Mouse (Mus musculus) embryonic facial prominence, embryonic 13.5 days (tissue): Measurements from ENCODE around the gene Fitm2. TPM values are rescaled to one million over a fixed set of nuclear protein-coding genes. Genes with fewer than 3 reads are reported as not detected.

Experiments
- ATAC-seq: fragments of 200-750 bp; cut with Nextera tagmentation; 2 replicates; pipeline ENCODE4 v1.8.0; 2017; ENCODE audit warnings: low read depth; ENCODE audit not compliant: insufficient number of reproducible peaks, insufficient read depth, low FRiP score, low TSS enrichment
- H3K27ac ChIP-seq: fragments of 300-500 bp; sonication (generic); 2 replicates; pipeline ENCODE4 v1.5.1; 2015; ENCODE audit warnings: moderate library complexity, mild to moderate bottlenecking, inconsistent platforms
- H3K27me3 ChIP-seq: fragments of 300-500 bp; sonication (generic); 2 replicates; pipeline ENCODE4 v1.6.1; 2015; ENCODE audit warnings: mild to moderate bottlenecking, inconsistent platforms
- H3K36me3 ChIP-seq: fragments of 300-500 bp; sonication (generic); 2 replicates; pipeline ENCODE4 v1.6.1; 2015; ENCODE audit warnings: mild to moderate bottlenecking, inconsistent platforms
- H3K4me1 ChIP-seq: fragments of 300-500 bp; sonication (generic); 2 replicates; pipeline ENCODE4 v1.6.1; 2015; ENCODE audit warnings: inconsistent platforms
- H3K4me2 ChIP-seq: fragments of 300-500 bp; sonication (generic); 2 replicates; pipeline ENCODE4 v1.6.1; 2015; ENCODE audit warnings: moderate library complexity, mild to moderate bottlenecking, inconsistent platforms
- H3K4me3 ChIP-seq: fragments of 300-500 bp; sonication (generic); 2 replicates; pipeline ENCODE4 v1.5.1; 2015; ENCODE audit warnings: mild to moderate bottlenecking, inconsistent platforms
- H3K9ac ChIP-seq: fragments of 300-500 bp; sonication (generic); 2 replicates; pipeline ENCODE4 v1.6.1; 2015; ENCODE audit warnings: mild to moderate bottlenecking, inconsistent platforms
- H3K9me3 ChIP-seq: fragments of 300-500 bp; sonication (generic); 2 replicates; pipeline ENCODE4 v1.6.1; 2016; ENCODE audit warnings: inconsistent platforms
- WGBS: fragments of 180-500 bp; shearing (Covaris S2); methylation state at CpG from one replicate; pipeline ENCODE4 v1.1.7; 2015; ENCODE audit warnings: mixed read lengths; 5-methylcytosine and 5-hydroxymethylcytosine counted together
- polyA plus RNA-seq: library from polyadenylated mRNA; unstranded; fragments of >200 nt; fragmentation: Nextera tagmentation; extraction: Ambion mirVana; gene quantifications from 2 replicates; pipeline ENCODE4 v1.2.1, GENCODE M21; 2015

Gene Fitm2
- polyA plus RNA-seq, 1 experiment from 2014 or later, result 9.7 TPM

DNA sequence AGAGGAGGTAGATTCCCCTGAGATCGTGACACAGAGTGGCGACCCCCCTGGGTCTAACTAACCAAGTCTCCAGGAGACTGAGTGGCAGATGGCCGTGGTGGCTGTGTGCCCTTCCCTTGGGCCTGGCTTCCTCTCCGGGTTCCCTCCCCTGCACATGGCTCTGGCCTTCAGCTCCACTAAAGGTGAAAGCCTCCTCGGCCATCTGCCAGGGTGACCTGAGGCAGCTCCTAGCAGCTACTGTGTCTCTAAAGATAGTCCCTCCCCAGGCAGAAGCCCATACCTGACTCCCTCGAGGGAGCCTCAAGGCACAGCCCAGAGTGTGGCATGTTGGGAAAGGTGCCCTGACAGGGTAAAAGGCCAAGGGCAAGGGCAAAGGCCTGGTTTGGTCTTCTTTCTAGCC, 28.9 kb downstream of the Fitm2 start:
- no peaks in the 10 kb centered on the region for H3K36me3 ChIP-seq
- ATAC-seq, result no peak
- H3K27ac ChIP-seq, result no peak overlapping the region
- H3K4me2 ChIP-seq, result no peak overlapping the region
- H3K4me3 ChIP-seq, result no peak overlapping the region
- peaks cover 14% of the 10 kb centered on the region for H3K27me3 ChIP-seq
- H3K4me1 ChIP-seq, result peaks cover 1% of the 10 kb centered on the region
- H3K9ac ChIP-seq, result no peak overlapping the region
- no peaks in the 10 kb centered on the region for H3K9me3 ChIP-seq
- 57% methylated on average over 6 of the region's 6 CpGs for WGBS

DNA sequence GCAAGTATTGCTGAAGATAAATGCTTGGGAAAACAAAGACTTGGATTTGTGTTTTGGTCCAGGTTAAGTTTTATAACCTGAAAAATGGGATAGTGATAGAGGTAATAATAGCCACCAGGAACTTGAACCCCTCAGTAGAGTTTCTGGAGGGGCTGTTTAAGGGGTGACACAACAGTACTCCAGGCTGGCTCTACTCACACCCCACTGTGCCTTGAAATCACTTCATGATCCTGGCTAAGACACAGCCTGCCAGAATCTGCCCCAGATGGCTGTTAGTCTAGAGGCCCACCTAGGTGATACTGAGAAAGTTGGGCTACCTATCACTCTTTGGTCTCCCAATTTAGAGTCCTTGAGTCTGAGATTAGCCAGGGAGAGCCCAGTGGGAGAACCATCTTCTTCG, 32.9 kb downstream of the Fitm2 start:
- Histone ChIP-seq H3K27me3 (peaks cover 33% of the 10 kb centered on the region), H3K9ac (no peak overlapping the region), H3K4me1 (peaks cover 8% of the 10 kb centered on the region), H3K36me3 (no peaks in the 10 kb centered on the region), H3K27ac (no peak overlapping the region), H3K4me3 (no peak overlapping the region), H3K9me3 (no peaks in the 10 kb centered on the region), H3K4me2 (no peak overlapping the region)
- WGBS, result 53% methylated on average over 1 of the region's 1 CpGs
- ATAC-seq, result no peak

DNA sequence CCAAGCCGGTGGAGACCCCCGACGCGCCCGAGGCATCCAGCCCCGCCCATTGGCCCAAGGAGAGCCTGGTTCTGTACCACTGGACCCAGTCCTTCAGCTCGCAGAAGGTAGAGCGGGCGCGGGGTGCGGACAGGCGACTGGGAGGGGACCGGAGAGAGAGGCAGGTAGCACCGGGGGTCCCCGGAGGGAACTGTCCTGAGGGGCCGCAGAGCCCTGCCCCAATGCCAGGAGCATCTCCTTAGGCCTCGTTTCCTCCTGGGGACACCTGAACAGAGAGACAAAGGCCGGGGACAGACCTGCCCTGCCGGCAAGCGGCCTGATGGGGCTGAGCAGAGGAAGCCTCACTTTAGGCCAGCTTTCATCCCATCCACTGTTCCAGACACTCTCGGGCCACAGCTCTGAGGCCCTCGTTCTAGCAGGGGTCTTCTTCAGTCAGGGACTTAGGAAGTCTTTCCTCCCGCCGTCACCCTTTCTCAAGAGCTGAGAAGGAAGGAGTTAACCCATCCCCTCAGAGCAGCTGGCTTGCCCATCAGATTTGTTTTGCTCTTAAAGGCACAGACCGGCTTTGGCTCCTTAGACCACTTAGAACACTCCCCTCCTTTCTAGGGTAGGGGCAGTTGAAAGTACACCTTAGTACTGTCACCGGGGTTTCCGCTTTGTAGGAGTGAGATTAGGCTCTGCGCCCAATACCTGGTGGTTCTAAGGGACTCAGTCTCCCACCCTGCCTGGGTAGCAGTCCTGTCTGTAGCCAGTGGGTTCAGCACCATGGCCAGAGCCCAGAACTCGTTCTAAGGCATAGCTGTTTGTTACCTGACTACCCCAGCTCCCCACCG, 33.6 kb downstream of the Fitm2 start:
- Histone ChIP-seq H3K9ac (no peak overlapping the region), H3K4me2 (peak overlapping the region; percentile 57), H3K27me3 (peaks cover 33% of the 10 kb centered on the region), H3K4me3 (peak overlapping the region; percentile 30), H3K9me3 (no peaks in the 10 kb centered on the region), H3K4me1 (peaks cover 8% of the 10 kb centered on the region), H3K36me3 (no peaks in the 10 kb centered on the region), H3K27ac (no peak overlapping the region)
- 2% methylated on average over 30 of the region's 30 CpGs for WGBS
- no peak for ATAC-seq

DNA sequence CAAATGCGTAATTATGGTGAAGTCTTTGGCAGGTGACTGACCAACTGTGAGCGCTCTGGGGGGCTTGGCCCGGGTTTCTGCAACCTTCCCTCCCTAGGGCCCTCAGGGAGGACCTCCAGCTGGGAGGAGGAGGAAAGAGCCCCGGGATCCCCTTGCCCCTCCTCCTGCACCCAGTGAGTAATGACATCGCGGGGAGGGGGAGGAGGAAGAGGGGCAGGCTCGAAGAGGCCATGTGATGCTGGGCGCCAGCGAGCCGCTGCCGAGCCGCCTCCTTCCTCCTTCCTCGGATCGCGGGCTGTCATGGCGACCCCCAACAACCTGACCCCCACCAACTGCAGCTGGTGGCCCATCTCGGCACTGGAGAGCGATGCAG, 34.2 kb downstream of the Fitm2 start, which contains the start of gene Gdap1l1:
TSS of gene Gdap1l1 (plus strand) at position 231 of the 373 bp plus-strand sequence.
- Histone ChIP-seq H3K27me3 (peaks cover 33% of the 10 kb centered on the region), H3K4me2 (peak within 1 kb of the TSS; percentile 57), H3K27ac (no peak within 1 kb of the TSS), H3K36me3 (no peaks in the 10 kb centered on the region), H3K4me1 (peaks cover 8% of the 10 kb centered on the region), H3K4me3 (peak within 1 kb of the TSS; percentile 30), H3K9ac (no peak within 1 kb of the TSS), H3K9me3 (no peaks in the 10 kb centered on the region)
- ATAC-seq, result no peak
- 1% methylated on average over 17 of the region's 18 CpGs for WGBS

DNA sequence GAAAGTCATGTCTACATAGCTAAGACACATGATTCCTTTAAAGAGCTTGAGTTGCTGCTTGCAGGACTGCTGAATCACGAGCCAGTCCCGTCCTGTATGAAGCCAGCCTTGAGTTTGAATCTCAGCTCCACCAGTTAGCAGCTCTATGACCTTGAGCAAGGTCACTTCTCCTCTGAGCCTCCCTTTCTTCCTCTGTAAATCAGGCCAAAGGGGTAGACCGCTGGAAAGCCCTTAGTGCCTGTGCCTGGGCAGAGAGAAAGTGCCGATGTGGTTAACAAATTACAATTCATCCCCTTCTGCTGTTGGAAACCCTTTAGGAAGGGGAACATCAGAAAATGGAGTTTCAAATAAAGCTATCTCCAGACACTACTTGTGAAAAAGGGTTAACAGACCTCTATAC, 34.6 kb downstream of the Fitm2 start:
- Histone ChIP-seq H3K27ac (no peak overlapping the region), H3K9me3 (no peaks in the 10 kb centered on the region), H3K36me3 (no peaks in the 10 kb centered on the region), H3K27me3 (peaks cover 33% of the 10 kb centered on the region), H3K9ac (no peak overlapping the region), H3K4me2 (no peak overlapping the region), H3K4me1 (peaks cover 8% of the 10 kb centered on the region), H3K4me3 (no peak overlapping the region)
- 33% methylated on average over 4 of the region's 4 CpGs for WGBS
- ATAC-seq, result no peak

DNA sequence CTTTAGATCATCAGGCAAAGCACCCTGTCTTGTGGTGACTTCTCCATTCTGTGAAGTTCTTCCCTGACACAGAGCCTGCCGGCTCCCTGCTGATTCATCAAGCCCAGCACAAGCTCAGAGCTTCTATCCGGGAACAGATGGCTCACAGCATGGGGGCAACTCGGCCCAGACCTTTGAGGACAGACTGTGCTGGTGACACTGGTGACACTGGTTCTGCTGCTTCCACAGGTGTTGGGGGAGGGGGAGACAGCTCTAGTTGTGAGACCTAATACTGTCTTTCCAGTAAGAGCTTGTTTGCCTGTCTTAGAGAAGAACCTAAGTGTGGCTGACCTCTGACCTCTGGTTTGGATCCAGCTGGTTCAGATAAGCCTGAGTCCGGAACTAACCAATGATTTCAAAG, 38.5 kb downstream of the Fitm2 start:
- ATAC-seq, result no peak
- Histone ChIP-seq H3K9ac (no peak overlapping the region), H3K4me2 (no peak overlapping the region), H3K4me3 (no peak overlapping the region), H3K27me3 (peaks cover 23% of the 10 kb centered on the region), H3K9me3 (no peaks in the 10 kb centered on the region), H3K36me3 (no peaks in the 10 kb centered on the region), H3K27ac (no peak overlapping the region), H3K4me1 (peaks cover 8% of the 10 kb centered on the region)
- WGBS, result 22% methylated on average over 4 of the region's 4 CpGs

DNA sequence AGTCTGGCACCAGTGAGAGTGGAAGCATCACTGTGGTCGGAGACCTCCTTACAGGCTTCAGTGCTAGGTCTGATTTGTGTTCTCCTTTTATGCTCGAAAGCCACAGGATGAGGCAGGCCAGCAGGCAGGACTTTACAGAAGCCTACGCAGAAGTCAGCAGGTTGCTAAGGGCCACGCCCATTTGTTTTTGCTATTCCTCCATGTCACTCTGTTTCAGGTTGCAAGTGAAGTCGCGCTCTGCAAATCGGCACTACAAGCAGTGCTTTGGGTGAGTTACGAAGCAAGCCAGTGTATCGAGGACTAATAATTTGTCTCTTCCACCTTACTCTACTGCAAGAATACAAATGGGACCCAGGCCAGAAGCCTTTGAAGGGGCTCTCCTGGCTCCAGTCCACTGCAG, 41.1 kb downstream of the Fitm2 start:
- ATAC-seq, result no peak
- no peaks in the 10 kb centered on the region for H3K4me1 ChIP-seq
- H3K4me3 ChIP-seq, result no peak overlapping the region
- H3K27me3 ChIP-seq, result no peaks in the 10 kb centered on the region
- no peak overlapping the region for H3K27ac ChIP-seq
- H3K36me3 ChIP-seq, result no peaks in the 10 kb centered on the region
- 87% methylated on average over 9 of the region's 9 CpGs for WGBS
- no peaks in the 10 kb centered on the region for H3K9me3 ChIP-seq
- no peak overlapping the region for H3K9ac ChIP-seq
- H3K4me2 ChIP-seq, result no peak overlapping the region

DNA sequence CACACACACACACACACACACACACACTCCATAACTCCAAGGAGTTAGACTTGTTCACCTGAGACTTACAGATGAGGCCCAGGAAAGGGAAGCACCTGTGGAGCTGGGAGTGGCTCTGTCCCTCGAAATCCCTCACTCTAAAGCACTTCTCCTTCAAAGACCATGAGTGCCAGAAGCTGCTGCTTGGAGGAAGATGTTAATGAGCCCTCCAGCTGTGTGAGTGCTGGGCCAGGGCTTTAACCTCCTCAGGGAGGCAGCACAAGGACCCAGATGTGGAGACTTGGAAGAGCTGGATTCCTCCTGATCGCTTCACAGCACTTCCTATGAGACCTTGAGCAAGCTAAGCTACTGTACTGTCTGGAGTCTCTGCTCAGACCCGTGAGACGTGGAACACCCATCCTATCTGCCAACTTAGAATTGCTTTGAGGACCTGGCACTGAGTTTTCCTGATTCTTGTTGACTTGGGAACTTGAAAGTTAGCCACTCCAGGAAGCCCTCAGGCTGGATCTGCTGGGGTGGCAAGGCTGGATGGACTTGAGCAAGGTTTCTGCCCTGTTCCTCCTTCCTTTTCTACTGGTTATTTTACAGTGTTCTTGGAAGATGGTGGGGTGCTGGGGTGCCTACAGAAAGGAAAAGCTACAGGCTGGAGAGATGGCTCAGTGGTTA, 44.0 kb downstream of the Fitm2 start:
- ATAC-seq, result no peak
- WGBS, result 46% methylated on average over 4 of the region's 4 CpGs
- Histone ChIP-seq H3K9ac (no peak overlapping the region), H3K27me3 (no peaks in the 10 kb centered on the region), H3K4me1 (no peaks in the 10 kb centered on the region), H3K4me3 (no peak overlapping the region), H3K27ac (no peak overlapping the region), H3K4me2 (no peak overlapping the region), H3K36me3 (no peaks in the 10 kb centered on the region), H3K9me3 (no peaks in the 10 kb centered on the region)

DNA sequence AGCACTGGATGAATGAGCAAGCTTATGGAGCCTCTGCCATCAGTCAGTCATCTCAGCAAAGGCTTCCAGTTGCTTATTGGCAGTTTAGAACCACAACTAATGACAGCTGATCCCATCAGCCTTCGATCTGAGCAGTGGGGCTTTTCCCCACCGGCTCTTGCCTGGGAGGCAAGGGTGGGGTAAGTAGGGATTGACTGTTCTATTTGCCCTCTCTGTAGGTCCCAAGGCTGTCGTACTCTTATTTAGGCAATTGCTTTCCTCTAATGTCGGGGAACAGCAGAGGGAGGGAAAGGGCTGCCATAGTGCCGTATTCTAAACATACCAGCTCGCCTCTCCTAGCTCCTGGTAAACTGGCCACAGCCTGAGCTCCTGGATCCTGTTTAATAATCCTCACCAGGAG, 47.8 kb downstream of the Fitm2 start, which contains the start of gene Oser1:
TSS of gene Oser1 (minus strand) at position 101 of the 400 bp plus-strand sequence.
- H3K4me2 ChIP-seq, result no peak within 1 kb of the TSS
- H3K9ac ChIP-seq, result no peak within 1 kb of the TSS
- H3K4me3 ChIP-seq, result no peak within 1 kb of the TSS
- H3K27me3 ChIP-seq, result no peaks in the 10 kb centered on the region
- WGBS, result 78% methylated on average over 6 of the region's 6 CpGs
- peaks cover 11% of the 10 kb centered on the region for H3K4me1 ChIP-seq
- H3K27ac ChIP-seq, result no peak within 1 kb of the TSS
- H3K9me3 ChIP-seq, result no peaks in the 10 kb centered on the region
- no peak for ATAC-seq
- no peaks in the 10 kb centered on the region for H3K36me3 ChIP-seq

DNA sequence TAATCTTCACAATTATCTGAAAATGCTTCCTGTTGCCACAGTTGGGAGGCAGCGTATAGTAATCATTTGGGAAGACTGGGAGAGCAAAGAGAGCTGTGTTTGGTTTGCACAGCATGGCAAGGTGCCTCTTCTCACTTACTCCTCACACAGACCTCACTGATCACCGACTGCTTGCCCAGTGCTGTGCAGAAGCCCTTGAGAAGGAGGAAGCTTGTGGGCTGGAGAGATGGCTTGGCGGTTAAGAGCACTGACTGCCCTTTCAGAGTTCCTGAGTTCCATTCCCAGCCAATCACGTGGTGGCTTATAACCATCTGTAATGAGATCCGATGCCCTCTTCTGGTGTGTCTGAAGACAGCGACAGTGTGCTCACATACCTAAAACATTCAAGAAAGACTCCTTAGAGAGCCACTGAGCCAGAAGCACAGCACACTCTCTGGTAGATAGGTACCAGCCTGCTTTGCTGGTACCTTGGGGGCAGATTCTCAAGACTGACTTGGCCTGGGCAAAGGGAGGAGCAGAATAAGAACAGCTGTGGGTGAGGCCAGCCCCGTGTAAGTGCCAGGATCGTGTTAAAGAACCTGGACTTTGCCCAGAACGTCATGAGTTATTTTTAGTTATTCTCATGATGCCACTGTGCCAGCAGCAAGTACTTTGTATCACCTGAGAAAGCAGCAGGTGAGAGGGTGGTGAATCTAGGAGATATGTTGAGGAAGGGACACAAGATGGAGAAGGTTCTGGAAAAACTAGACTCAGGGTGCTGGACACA, 49.4 kb downstream of the Fitm2 start:
- H3K4me2 ChIP-seq, result no peak overlapping the region
- peaks cover 16% of the 10 kb centered on the region for H3K4me1 ChIP-seq
- no peak overlapping the region for H3K27ac ChIP-seq
- WGBS, result 80% methylated on average over 9 of the region's 9 CpGs
- no peaks in the 10 kb centered on the region for H3K36me3 ChIP-seq
- H3K27me3 ChIP-seq, result no peaks in the 10 kb centered on the region
- no peak overlapping the region for H3K4me3 ChIP-seq
- H3K9ac ChIP-seq, result no peak overlapping the region
- no peak for ATAC-seq
- no peaks in the 10 kb centered on the region for H3K9me3 ChIP-seq

DNA sequence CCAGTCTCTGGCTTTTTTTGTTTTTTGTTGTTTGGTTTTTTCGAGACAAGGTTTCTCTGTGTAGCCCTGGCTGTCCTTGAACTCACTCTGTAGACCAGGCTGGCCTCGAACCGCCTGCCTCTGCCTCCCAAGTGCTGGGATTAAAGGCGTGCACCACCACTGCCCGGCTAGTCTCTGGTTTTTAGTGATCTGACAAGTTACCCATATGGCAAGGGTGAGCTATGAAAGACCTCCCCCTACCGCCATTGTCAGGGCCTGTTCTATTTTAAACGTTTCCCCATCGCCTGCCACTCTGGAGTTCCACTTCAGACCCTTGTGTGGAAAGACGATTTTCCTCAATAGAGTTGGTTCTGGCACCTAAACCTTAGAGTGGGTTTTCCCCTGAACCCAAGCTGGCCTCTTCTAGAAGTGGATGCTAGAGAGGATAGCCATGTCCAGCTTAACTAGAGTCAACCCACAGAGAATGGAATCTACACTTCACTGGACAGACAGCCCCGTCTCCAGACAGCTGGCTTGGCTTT, 52.0 kb downstream of the Fitm2 start:
- H3K36me3 ChIP-seq, result no peaks in the 10 kb centered on the region
- peak overlapping the region; percentile 74 for H3K4me2 ChIP-seq
- peak overlapping the region; percentile 94 for H3K4me3 ChIP-seq
- 33% methylated on average over 10 of the region's 10 CpGs for WGBS
- ATAC-seq, result no peak
- no peaks in the 10 kb centered on the region for H3K9me3 ChIP-seq
- H3K27me3 ChIP-seq, result no peaks in the 10 kb centered on the region
- H3K9ac ChIP-seq, result peak overlapping the region; percentile 94
- H3K27ac ChIP-seq, result peak overlapping the region; percentile 84; the same call in 1 of the 2 replicates
- H3K4me1 ChIP-seq, result peaks cover 24% of the 10 kb centered on the region
